ENCODE assay signal across 8 mouse cellular contexts in genomic region chr5:107868905-107869424, GRCm38 (mm10). TPM values are rescaled to one million over a fixed set of nuclear protein-coding genes. Genes with fewer than 3 reads are reported as not detected.
DNase-seq lines count a peak whose midpoint lies in the region; ATAC-seq and TF ChIP-seq lines count a peak whose summit lies in the region.

No protein-coding gene starts in this region.

- peak; percentile 24; the same call in 1 of the 2 replicates for TF ChIP-seq CTCF in thymus, adult 2 months (IDR thresholded peaks at IDR 0.05; ENCODE audit: borderline replicate concordance, control insufficient read depth, extremely low read depth, insufficient read depth, low read length, poor library complexity)

- peak overlapping the region; percentile 72 for H3K4me2 ChIP-seq in lung, embryonic 15.5 days

- ATAC-seq in frontal cortex, adult (ENCODE audit: low TSS enrichment) = peak; percentile 85
- peak; percentile 99 for ATAC-seq in lung, embryonic 15.5 days (ENCODE audit: borderline replicate concordance, extremely low read depth, low FRiP score, low TSS enrichment)

- WGBS in hindbrain, embryonic 10.5 days = under 1% methylated on average over 58 of the region's 58 CpGs
- WGBS in lung, embryonic 15.5 days = under 1% methylated on average over 52 of the region's 58 CpGs
- under 1% methylated on average over 58 of the region's 58 CpGs for WGBS in thymus, adult 2 months

- H3K27ac ChIP-seq in hindbrain, embryonic 10.5 days = peak overlapping the region; percentile 96
- peak overlapping the region; percentile 96 for H3K27ac ChIP-seq in lung, embryonic 15.5 days
- no peak overlapping the region for H3K27ac ChIP-seq in thymus, adult 2 months (ENCODE audit: control insufficient read depth, insufficient read depth, low read length)

- H3K4me1 ChIP-seq in hindbrain, embryonic 10.5 days (replicated peaks) = peaks cover 15% of the 10 kb centered on the region
- peaks cover 6% of the 10 kb centered on the region; the same call in 1 of the 2 replicates for H3K4me1 ChIP-seq in lung, embryonic 15.5 days
- peaks cover 4% of the 10 kb centered on the region for H3K4me1 ChIP-seq in thymus, adult 2 months (replicated peaks; ENCODE audit: control insufficient read depth, insufficient read depth, low read length)

- no peak for TF ChIP-seq POLR2A in thymus, adult 2 months (IDR thresholded peaks at IDR 0.05; ENCODE audit: control insufficient read depth, extremely low read depth, insufficient read depth, low read length, poor library complexity)

- H3K27me3 ChIP-seq in hindbrain, embryonic 10.5 days (ENCODE audit: insufficient read depth, poor library complexity, severe bottlenecking) = peaks cover 13% of the 10 kb centered on the region; the same call in 1 of the 2 replicates
- H3K27me3 ChIP-seq in lung, embryonic 15.5 days = no peaks in the 10 kb centered on the region
- no peaks in the 10 kb centered on the region for H3K27me3 ChIP-seq in thymus, adult 2 months (ENCODE audit: control insufficient read depth, insufficient read depth, low read length)

- H3K9me3 ChIP-seq in hindbrain, embryonic 10.5 days = no peaks in the 10 kb centered on the region
- H3K9me3 ChIP-seq in lung, embryonic 15.5 days = no peaks in the 10 kb centered on the region

- no peaks in the 10 kb centered on the region for H3K36me3 ChIP-seq in hindbrain, embryonic 10.5 days
- no peaks in the 10 kb centered on the region for H3K36me3 ChIP-seq in lung, embryonic 15.5 days
- no peaks in the 10 kb centered on the region for H3K36me3 ChIP-seq in thymus, adult 2 months (ENCODE audit: control insufficient read depth, insufficient read depth, low read length)

- DNase-seq in Muller cell, postnatal 12 days (ENCODE audit: inconsistent ontology term) = peak; percentile 98
- DNase-seq in cerebellum, adult 9-10 months = peak; percentile 92
- DNase-seq in hindbrain, embryonic 10.5 days (ENCODE audit: low spot score) = peak; percentile 96
- DNase-seq in layer of hippocampus, adult 9-10 months (ENCODE audit: low spot score) = peak; percentile 72
- DNase-seq in ovary, adult 18-20 months (ENCODE audit: low spot score) = peak; percentile 95
- DNase-seq in thymus, adult 2 months = peak; percentile 59

- H3K9ac ChIP-seq in lung, embryonic 15.5 days = peak overlapping the region; percentile 87

- H3K4me3 ChIP-seq in hindbrain, embryonic 10.5 days = peak overlapping the region; percentile 91
- peak overlapping the region; percentile 77 for H3K4me3 ChIP-seq in lung, embryonic 15.5 days
- peak overlapping the region; percentile 86 for H3K4me3 ChIP-seq in thymus, adult 2 months (ENCODE audit: control insufficient read depth, insufficient read depth, low read length)

RNA-seq across cellular contexts. Expression of gene Evi5, which starts 5.9 kb away (rescaled TPM):
- 48.4 and 51.8 TPM in 2 replicates for polyA plus RNA-seq in hindbrain, embryonic 10.5 days (2016; fragmentation: Nextera tagmentation; extraction: Ambion mirVana)
- polyA plus RNA-seq in lung, embryonic 15.5 days (2015; fragmentation: Nextera tagmentation; extraction: Ambion mirVana) = 64.5 and 67.3 TPM in 2 replicates
- polyA plus RNA-seq in thymus, adult 2 months (2012; rRNA removed) = 2.5 and 5.9 TPM in 2 replicates

RNA-seq across cellular contexts. Expression of gene Rpl5, which starts 31.3 kb away (rescaled TPM):
- 61.9 and 81.3 TPM in 2 replicates for polyA plus RNA-seq in hindbrain, embryonic 10.5 days (2016; fragmentation: Nextera tagmentation; extraction: Ambion mirVana)
- polyA plus RNA-seq in lung, embryonic 15.5 days (2015; fragmentation: Nextera tagmentation; extraction: Ambion mirVana) = 64.3 and 67.6 TPM in 2 replicates
- 33.7 and 55.8 TPM in 2 replicates for polyA plus RNA-seq in thymus, adult 2 months (2012; rRNA removed)

RNA-seq across cellular contexts. Expression of gene Ube2d2b, which starts 39.1 kb away (rescaled TPM):
- 0.09 and 0.44 TPM in 2 replicates for polyA plus RNA-seq in hindbrain, embryonic 10.5 days (2016; fragmentation: Nextera tagmentation; extraction: Ambion mirVana)
- 0.17 and 0.28 TPM in 2 replicates for polyA plus RNA-seq in lung, embryonic 15.5 days (2015; fragmentation: Nextera tagmentation; extraction: Ambion mirVana)
- 0.11 TPM in 1 of 2 replicates, not detected in the other for polyA plus RNA-seq in thymus, adult 2 months (2012; rRNA removed)
